Mouse (Mus musculus) kidney, postnatal 0 days (tissue): Measurements from ENCODE around the gene Il4. TPM values are rescaled to one million over a fixed set of nuclear protein-coding genes. Genes with fewer than 3 reads are reported as not detected.
A peak's percentile ranks its signal among the peaks of the same experiment; 100 is the strongest.

ENCODE experiments used
- ATAC-seq: fragments of 200-750 bp; cut with Nextera tagmentation; replicated peaks from 2 replicates; pipeline ENCODE4 v1.8.0; 2017; ENCODE audit warnings: low read depth, moderate number of reproducible peaks, moderate TSS enrichment, moderate library complexity; ENCODE audit not compliant: low FRiP score
- DNase-seq: peaks from one replicate; pipeline ENCODE4 v3.0.0-alpha.2; 2016; ENCODE audit warnings: low spot score
- H3K27ac ChIP-seq: fragments of 300-500 bp; sonication (generic); 2 replicates; pipeline ENCODE4 v1.5.1; 2014; ENCODE audit warnings: mild to moderate bottlenecking
- H3K27me3 ChIP-seq: fragments of 300-500 bp; sonication (generic); 2 replicates; pipeline ENCODE4 v1.6.1; 2014; ENCODE audit warnings: low read length, mixed read lengths; ENCODE audit not compliant: insufficient read depth
- H3K36me3 ChIP-seq: fragments of 300-500 bp; sonication (generic); 2 replicates; pipeline ENCODE4 v1.6.1; 2014; ENCODE audit warnings: low read length, mixed read lengths; ENCODE audit not compliant: insufficient read depth
- H3K4me1 ChIP-seq: fragments of 300-500 bp; sonication (generic); replicated peaks from 2 replicates; pipeline ENCODE4 v1.6.1; 2014; ENCODE audit warnings: antibody characterized with exemption, low read length, mixed read lengths; ENCODE audit not compliant: insufficient read depth
- H3K4me2 ChIP-seq: fragments of 300-500 bp; sonication (generic); 2 replicates; pipeline ENCODE4 v1.6.1; 2014; ENCODE audit warnings: mild to moderate bottlenecking, low read length, moderate library complexity, mixed read lengths
- H3K4me3 ChIP-seq: fragments of 300-500 bp; sonication (generic); replicated peaks from 2 replicates; pipeline ENCODE4 v1.5.1; 2014; ENCODE audit warnings: low read depth, low read length
- H3K9ac ChIP-seq: fragments of 300-500 bp; sonication (generic); 2 replicates; pipeline ENCODE4 v1.6.1; 2014; ENCODE audit warnings: low read depth, low read length
- H3K9me3 ChIP-seq: fragments of 300-500 bp; sonication (generic); replicated peaks from 2 replicates; pipeline ENCODE4 v1.6.1; 2016; ENCODE audit warnings: low read length, inconsistent platforms, mixed read lengths
- CTCF ChIP-seq: IDR thresholded peaks from 2 replicates; pipeline ENCODE4 v1.5.1; 2016; ENCODE audit warnings: antibody characterized with exemption, low read depth, mild to moderate bottlenecking, moderate library complexity
- WGBS: fragments of 180-500 bp; shearing (Covaris S2); extraction: QIAGEN DNeasy Blood & Tissue Kit; methylation state at CpG from one replicate; pipeline ENCODE4 v1.1.7; 2014; 5-methylcytosine and 5-hydroxymethylcytosine counted together
- polyA plus RNA-seq: library from polyadenylated mRNA; unstranded; fragments of >200 nt; fragmentation: Nextera tagmentation; extraction: Ambion mirVana; gene quantifications from 2 replicates; pipeline ENCODE4 v1.2.1, GENCODE M21; 2015

Il4 gene
- polyA plus RNA-seq, 1 experiment from 2014 or later = 0.78 TPM

DNA sequence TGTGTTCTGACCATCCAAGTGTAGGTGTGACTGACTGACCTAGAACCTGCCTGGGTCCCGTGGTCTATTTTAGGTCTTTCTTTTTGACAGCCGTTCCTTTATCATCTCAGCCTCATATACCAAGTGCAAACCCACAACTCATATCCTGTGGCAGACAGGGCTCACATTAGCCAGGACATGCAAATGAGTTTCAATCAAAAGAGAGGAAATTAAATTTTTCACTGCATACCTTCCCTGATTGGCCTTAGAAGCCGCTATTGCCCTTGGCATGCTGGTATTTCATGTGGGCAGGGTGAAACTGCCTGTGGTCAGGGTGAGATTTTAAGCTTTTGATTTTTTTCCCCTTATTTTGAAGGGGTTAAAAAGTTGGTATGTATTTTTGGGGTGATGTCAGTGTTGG is 8.8 kb downstream of the Il4 start:
- TF ChIP-seq CTCF = no peak
- Histone ChIP-seq H3K36me3 (no peaks in the 10 kb centered on the region), H3K27me3 (no peaks in the 10 kb centered on the region), H3K27ac (no peak overlapping the region), H3K9ac (no peak overlapping the region), H3K4me3 (no peak overlapping the region), H3K4me2 (no peak overlapping the region), H3K4me1 (no peaks in the 10 kb centered on the region), H3K9me3 (no peaks in the 10 kb centered on the region)
- DNase-seq = no peak
- no peak for ATAC-seq
- 75% methylated on average over 3 of the region's 3 CpGs for WGBS

DNA sequence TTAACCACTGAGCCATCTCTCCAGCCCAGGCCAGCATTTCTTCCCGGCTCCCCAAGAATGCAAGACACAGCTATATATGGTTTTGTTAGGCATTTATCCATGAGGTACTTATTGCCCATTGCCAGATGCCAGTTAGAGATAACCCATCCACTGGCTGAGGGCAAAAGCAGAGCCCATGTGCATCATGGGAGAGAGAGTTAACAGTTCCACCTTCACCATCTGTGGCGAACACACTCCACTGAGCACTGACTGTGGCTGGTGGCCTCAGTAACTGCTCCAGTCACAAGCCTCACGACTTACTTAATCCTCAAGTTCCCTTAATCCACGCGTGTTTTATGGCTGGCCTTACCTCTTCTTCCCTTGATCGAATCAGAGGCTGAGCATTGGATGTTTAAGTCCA is 9.2 kb downstream of the Il4 start:
- DNase-seq = no peak
- no peaks in the 10 kb centered on the region for H3K27me3 ChIP-seq
- ATAC-seq = no peak

DNA sequence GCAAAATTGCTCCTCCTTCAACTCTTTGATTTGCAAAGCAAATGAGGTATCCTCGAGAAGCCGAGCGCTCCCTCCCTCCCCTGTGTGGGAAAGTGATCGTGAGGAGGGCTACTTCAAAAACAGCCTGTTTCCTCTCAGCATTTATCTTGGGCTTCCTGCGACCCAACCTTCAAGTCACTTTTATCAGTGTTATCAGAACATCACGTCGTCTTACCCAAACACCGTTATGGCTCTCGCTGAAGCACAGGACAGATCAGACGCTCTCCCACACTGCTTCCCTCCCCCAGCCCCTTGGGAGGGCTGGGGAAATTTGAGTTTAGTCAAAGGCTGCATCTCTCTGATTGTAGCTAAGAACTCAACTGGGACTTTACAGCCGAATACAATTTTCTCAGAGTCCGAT is 12.9 kb downstream of the Il4 start:
- Histone ChIP-seq H3K9ac (no peak overlapping the region), H3K4me3 (no peak overlapping the region), H3K9me3 (no peaks in the 10 kb centered on the region), H3K4me2 (no peak overlapping the region), H3K4me1 (no peaks in the 10 kb centered on the region), H3K27me3 (no peaks in the 10 kb centered on the region), H3K36me3 (0 out of 2 replicates have a peak, but pooled peaks cover 5% of the 10 kb centered on the region), H3K27ac (no peak overlapping the region)
- ATAC-seq = no peak
- TF ChIP-seq CTCF = no peak
- DNase-seq = no peak
- 11% methylated on average over 12 of the region's 12 CpGs for WGBS

More for the DNA sequence above, 9.2 kb downstream of the Il4 start:
- no peaks in the 10 kb centered on the region for H3K36me3 ChIP-seq
- no peak overlapping the region for H3K4me2 ChIP-seq
- 70% methylated on average over 6 of the region's 6 CpGs for WGBS
- H3K9me3 ChIP-seq = no peaks in the 10 kb centered on the region
- TF ChIP-seq CTCF = no peak
- no peak overlapping the region for H3K27ac ChIP-seq
- no peaks in the 10 kb centered on the region for H3K4me1 ChIP-seq
- no peak overlapping the region for H3K9ac ChIP-seq
- no peak overlapping the region for H3K4me3 ChIP-seq

DNA sequence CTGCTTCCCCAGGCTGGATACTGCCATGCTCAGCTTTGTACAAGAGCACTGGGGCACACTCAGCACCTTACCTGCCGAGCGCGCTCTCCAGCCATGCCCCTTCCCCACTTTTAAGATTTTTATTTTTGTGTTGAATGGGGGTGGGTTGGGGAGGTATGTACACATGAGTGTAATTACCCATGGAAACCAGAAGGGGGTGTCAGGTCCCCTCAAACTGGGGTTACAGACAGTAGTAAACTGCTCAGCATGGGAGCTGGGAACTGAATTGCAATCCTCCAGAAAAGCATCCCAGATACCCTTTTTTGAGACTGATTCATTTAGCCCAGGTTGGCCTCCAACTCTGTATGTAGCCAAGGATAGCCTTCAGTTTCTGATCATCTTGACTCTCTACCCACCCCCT is 13.5 kb downstream of the Il4 start:
- ATAC-seq = no peak
- WGBS = 95% methylated on average over 3 of the region's 3 CpGs
- TF ChIP-seq CTCF = peak; percentile 21; the same call in 1 of the 2 replicates

DNA sequence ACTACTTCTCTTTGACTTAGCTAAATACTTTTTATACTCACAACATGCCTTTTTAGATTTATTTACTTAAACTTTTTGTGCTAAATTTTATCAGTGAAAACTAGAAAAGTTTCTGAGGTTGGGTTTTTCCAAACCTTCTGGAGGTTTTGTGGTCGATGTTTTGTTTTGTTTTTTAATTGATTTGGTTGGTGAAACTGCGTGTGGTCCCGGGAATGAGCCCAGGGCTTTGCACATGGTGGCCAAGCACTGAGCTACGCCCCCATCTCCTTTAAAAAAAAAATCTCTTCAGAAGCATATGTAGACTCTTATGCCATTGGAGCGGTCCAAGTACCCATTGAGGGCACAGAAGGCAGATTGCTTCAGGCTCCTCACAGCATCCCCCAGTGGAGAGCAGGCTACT is 27.4 kb downstream of the Il4 start:
- Histone ChIP-seq H3K27ac (no peak overlapping the region), H3K9ac (no peak overlapping the region), H3K9me3 (no peaks in the 10 kb centered on the region), H3K4me3 (no peak overlapping the region), H3K4me2 (no peak overlapping the region), H3K4me1 (no peaks in the 10 kb centered on the region), H3K36me3 (peaks cover 26% of the 10 kb centered on the region), H3K27me3 (no peaks in the 10 kb centered on the region)
- ATAC-seq = no peak
- no peak for TF ChIP-seq CTCF
- WGBS = 93% methylated on average over 5 of the region's 5 CpGs
- no peak for DNase-seq

More for the DNA sequence above, 13.5 kb downstream of the Il4 start:
- Histone ChIP-seq H3K4me3 (no peak overlapping the region), H3K4me2 (no peak overlapping the region), H3K9me3 (no peaks in the 10 kb centered on the region), H3K9ac (no peak overlapping the region), H3K27me3 (no peaks in the 10 kb centered on the region), H3K36me3 (0 out of 2 replicates have a peak, but pooled peaks cover 7% of the 10 kb centered on the region), H3K4me1 (no peaks in the 10 kb centered on the region), H3K27ac (no peak overlapping the region)
- DNase-seq = no peak

DNA sequence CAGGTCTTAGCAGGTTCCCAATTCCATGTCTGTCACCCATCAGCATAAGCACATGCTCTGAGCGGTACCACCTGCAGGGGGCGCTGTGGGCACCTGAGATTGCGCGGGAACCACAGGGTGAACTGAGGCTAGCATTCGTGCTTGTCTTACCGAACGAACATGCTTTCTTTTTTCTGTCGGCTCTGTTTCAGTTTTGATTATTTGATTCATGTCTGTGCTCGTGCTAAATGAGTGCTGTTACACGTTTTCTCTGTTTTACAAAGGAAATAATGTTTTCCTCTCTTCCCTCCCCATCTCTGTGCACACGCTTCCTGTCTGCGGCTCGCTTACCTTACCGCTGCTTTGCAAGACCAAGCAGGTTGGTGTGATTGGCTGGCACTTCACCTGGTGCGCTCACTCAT is 28.1 kb downstream of the Il4 start:
- Histone ChIP-seq H3K27ac (no peak overlapping the region), H3K4me3 (no peak overlapping the region), H3K9me3 (no peaks in the 10 kb centered on the region), H3K27me3 (no peaks in the 10 kb centered on the region), H3K4me2 (no peak overlapping the region), H3K4me1 (no peaks in the 10 kb centered on the region), H3K9ac (no peak overlapping the region), H3K36me3 (peaks cover 26% of the 10 kb centered on the region)
- TF ChIP-seq CTCF = peak; percentile 70
- ATAC-seq = no peak
- 46% methylated on average over 15 of the region's 15 CpGs for WGBS
- peak; percentile 18 for DNase-seq

DNA sequence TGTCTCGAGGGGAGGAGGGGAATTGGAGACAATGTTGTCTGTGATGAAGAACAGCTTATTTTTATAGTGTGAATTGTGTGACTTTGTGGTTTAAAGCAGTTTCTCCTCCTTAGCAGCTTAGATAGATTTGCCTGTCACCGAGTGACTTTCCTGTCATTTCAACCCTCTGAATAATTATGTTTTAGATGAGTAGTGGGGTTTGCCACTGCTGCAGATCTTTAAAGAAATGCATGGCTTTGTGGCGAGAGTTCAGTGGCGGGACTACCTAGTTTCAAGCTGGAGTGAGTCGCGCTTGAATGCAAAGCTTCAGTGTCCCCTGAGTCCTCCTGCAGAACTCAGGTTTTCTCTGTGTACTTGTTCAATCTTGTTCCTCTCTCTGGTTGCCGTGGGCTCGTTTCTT is 30.2 kb downstream of the Il4 start:
- ATAC-seq = no peak
- Histone ChIP-seq H3K36me3 (peaks cover 27% of the 10 kb centered on the region), H3K4me1 (no peaks in the 10 kb centered on the region), H3K9ac (no peak overlapping the region), H3K27ac (no peak overlapping the region), H3K4me2 (no peak overlapping the region), H3K27me3 (no peaks in the 10 kb centered on the region), H3K9me3 (no peaks in the 10 kb centered on the region), H3K4me3 (no peak overlapping the region)
- WGBS = 84% methylated on average over 8 of the region's 8 CpGs
- TF ChIP-seq CTCF = no peak
- DNase-seq = no peak
